Mouse (Mus musculus) liver, embryonic 16.5 days (tissue): ENCODE measurements around the gene Atp2b2. TPM values are rescaled to one million over a fixed set of nuclear protein-coding genes. Genes with fewer than 3 reads are reported as not detected.

Experiments used
- ATAC-seq: fragments of 200-750 bp; cut with Nextera tagmentation; 2 replicates; pipeline ENCODE4 v1.8.0; 2017; ENCODE audit warnings: low read depth, mild to moderate bottlenecking, moderate number of reproducible peaks, moderate library complexity
- H3K27ac ChIP-seq: fragments of 300-500 bp; sonication (generic); 2 replicates; pipeline ENCODE4 v1.5.1; 2014; ENCODE audit warnings: mild to moderate bottlenecking, low read length
- H3K27me3 ChIP-seq: fragments of 300-500 bp; sonication (generic); 2 replicates; pipeline ENCODE4 v1.6.1; 2014; ENCODE audit warnings: low read depth, low read length, mixed read lengths; ENCODE audit not compliant: control insufficient read depth, insufficient read depth
- H3K36me3 ChIP-seq: fragments of 300-500 bp; sonication (generic); 2 replicates; pipeline ENCODE4 v1.6.1; 2014; ENCODE audit warnings: mild to moderate bottlenecking; ENCODE audit not compliant: control insufficient read depth, insufficient read depth
- H3K4me1 ChIP-seq: fragments of 300-500 bp; sonication (generic); 2 replicates; pipeline ENCODE4 v1.6.1; 2014; ENCODE audit warnings: low read depth, low read length, mixed read lengths; ENCODE audit not compliant: control insufficient read depth
- H3K4me2 ChIP-seq: fragments of 300-500 bp; sonication (generic); 2 replicates; pipeline ENCODE4 v1.6.1; 2014; ENCODE audit warnings: low read depth, low read length, mixed read lengths
- H3K4me3 ChIP-seq: fragments of 300-500 bp; sonication (generic); 2 replicates; pipeline ENCODE4 v1.5.1; 2014; ENCODE audit warnings: low read depth, mild to moderate bottlenecking, low read length
- H3K9ac ChIP-seq: fragments of 300-500 bp; sonication (generic); 2 replicates; pipeline ENCODE4 v1.6.1; 2014; ENCODE audit warnings: low read depth, low read length
- H3K9me3 ChIP-seq: fragments of 300-500 bp; sonication (generic); replicated peaks from 2 replicates; pipeline ENCODE4 v1.6.1; 2016; ENCODE audit warnings: low read length; ENCODE audit not compliant: control insufficient read depth
- WGBS: fragments of 180-500 bp; shearing (Covaris S2); extraction: QIAGEN DNeasy Blood & Tissue Kit; methylation state at CpG from one replicate; pipeline ENCODE4 v1.1.7; 2014; ENCODE audit not compliant: insufficient replicate concordance; 5-methylcytosine and 5-hydroxymethylcytosine counted together
- polyA plus RNA-seq: library from polyadenylated mRNA; unstranded; fragments of >200 nt; fragmentation: Nextera tagmentation; extraction: Ambion mirVana; gene quantifications from 2 replicates; pipeline ENCODE4 v1.2.1, GENCODE M21; 2015

Gene Atp2b2
- 2.1 and 2.6 TPM in 2 replicates for polyA plus RNA-seq

GRCm38 (mm10) chr6:114042332-114042731 lies at the start of gene Atp2b2:
Atp2b2 (minus strand) TSS chr6:114042613.
- Histone ChIP-seq H3K4me2 (no peak within 1 kb of the TSS), H3K4me3 (no peak within 1 kb of the TSS), H3K9ac (no peak within 1 kb of the TSS), H3K9me3 (no peaks in the 10 kb centered on the region), H3K27me3 (peaks cover 50% of the 10 kb centered on the region), H3K36me3 (no peaks in the 10 kb centered on the region), H3K4me1 (no peaks in the 10 kb centered on the region), H3K27ac (no peak within 1 kb of the TSS)
- WGBS = 17% methylated on average over 12 of the region's 12 CpGs
- ATAC-seq = no peak

- Histone ChIP-seq H3K9me3 (no peaks in the 10 kb centered on the region), H3K36me3 (no peaks in the 10 kb centered on the region), H3K4me1 (no peaks in the 10 kb centered on the region), H3K4me3 (no peak overlapping the region), H3K4me2 (no peak overlapping the region), H3K9ac (no peak overlapping the region), H3K27ac (no peak overlapping the region), H3K27me3 (no peaks in the 10 kb centered on the region)
- no peak for ATAC-seq
- WGBS = 11% methylated on average over 5 of the region's 5 CpGs
Measured at GRCm38 (mm10) chr6:114089626-114090025, 47.2 kb upstream of the Atp2b2 start.

- Histone ChIP-seq H3K4me1 (no peaks in the 10 kb centered on the region), H3K36me3 (no peaks in the 10 kb centered on the region), H3K4me2 (no peak overlapping the region), H3K9me3 (no peaks in the 10 kb centered on the region), H3K27me3 (no peaks in the 10 kb centered on the region), H3K9ac (no peak overlapping the region), H3K4me3 (no peak overlapping the region), H3K27ac (no peak overlapping the region)
- WGBS = 18% methylated on average over 7 of the region's 7 CpGs
- ATAC-seq = no peak
Measured at GRCm38 (mm10) chr6:114087106-114087505, 44.7 kb upstream of the Atp2b2 start.

- ATAC-seq = no peak
- H3K9ac ChIP-seq = no peak overlapping the region
- no peak overlapping the region for H3K4me2 ChIP-seq
- H3K4me1 ChIP-seq = no peaks in the 10 kb centered on the region
- no peak overlapping the region for H3K27ac ChIP-seq
- no peak overlapping the region for H3K4me3 ChIP-seq
- H3K27me3 ChIP-seq = no peaks in the 10 kb centered on the region
- no peaks in the 10 kb centered on the region for H3K36me3 ChIP-seq
- H3K9me3 ChIP-seq = no peaks in the 10 kb centered on the region
Measured at GRCm38 (mm10) chr6:114078556-114078955, 36.1 kb upstream of the Atp2b2 start.

- ATAC-seq = no peak
- no peak overlapping the region for H3K4me2 ChIP-seq
- no peak overlapping the region for H3K27ac ChIP-seq
- 53% methylated on average over 3 of the region's 3 CpGs for WGBS
- no peak overlapping the region for H3K4me3 ChIP-seq
- H3K9me3 ChIP-seq = no peaks in the 10 kb centered on the region
- no peak overlapping the region for H3K9ac ChIP-seq
- no peaks in the 10 kb centered on the region for H3K36me3 ChIP-seq
- no peaks in the 10 kb centered on the region for H3K4me1 ChIP-seq
- no peaks in the 10 kb centered on the region for H3K27me3 ChIP-seq
Measured at GRCm38 (mm10) chr6:114076560-114076959, 34.1 kb upstream of the Atp2b2 start.

- no peak overlapping the region for H3K4me3 ChIP-seq
- no peak overlapping the region for H3K27ac ChIP-seq
- WGBS = 30% methylated on average over 5 of the region's 5 CpGs
- H3K27me3 ChIP-seq = no peaks in the 10 kb centered on the region
- H3K9me3 ChIP-seq = no peaks in the 10 kb centered on the region
- no peak overlapping the region for H3K4me2 ChIP-seq
- no peak for ATAC-seq
- no peaks in the 10 kb centered on the region for H3K4me1 ChIP-seq
- H3K36me3 ChIP-seq = no peaks in the 10 kb centered on the region
- H3K9ac ChIP-seq = no peak overlapping the region
Measured at GRCm38 (mm10) chr6:114076061-114076460, 33.6 kb upstream of the Atp2b2 start.

GRCm38 (mm10) chr6:114074929-114075328 lies 32.5 kb upstream of the Atp2b2 start:
- WGBS = 63% methylated on average over 10 of the region's 10 CpGs

GRCm38 (mm10) chr6:114074256-114074655 lies 31.8 kb upstream of the Atp2b2 start:
- no peak for ATAC-seq
- Histone ChIP-seq H3K4me1 (no peaks in the 10 kb centered on the region), H3K36me3 (no peaks in the 10 kb centered on the region), H3K9ac (no peak overlapping the region), H3K27me3 (no peaks in the 10 kb centered on the region), H3K27ac (no peak overlapping the region), H3K9me3 (no peaks in the 10 kb centered on the region), H3K4me2 (no peak overlapping the region), H3K4me3 (no peak overlapping the region)
- WGBS = 12% methylated on average over 1 of the region's 1 CpGs

More at GRCm38 (mm10) chr6:114074929-114075328, 32.5 kb upstream of the Atp2b2 start:
- Histone ChIP-seq H3K27ac (no peak overlapping the region), H3K4me2 (no peak overlapping the region), H3K36me3 (no peaks in the 10 kb centered on the region), H3K9ac (no peak overlapping the region), H3K27me3 (no peaks in the 10 kb centered on the region), H3K9me3 (no peaks in the 10 kb centered on the region), H3K4me1 (no peaks in the 10 kb centered on the region), H3K4me3 (no peak overlapping the region)
- ATAC-seq = no peak

- no peaks in the 10 kb centered on the region for H3K9me3 ChIP-seq
- no peak for ATAC-seq
Measured at GRCm38 (mm10) chr6:114071564-114071963, 29.2 kb upstream of the Atp2b2 start.

More at GRCm38 (mm10) chr6:114071564-114071963, 29.2 kb upstream of the Atp2b2 start:
- H3K4me1 ChIP-seq = no peaks in the 10 kb centered on the region
- H3K4me2 ChIP-seq = no peak overlapping the region
- no peaks in the 10 kb centered on the region for H3K36me3 ChIP-seq
- no peaks in the 10 kb centered on the region for H3K27me3 ChIP-seq
- 9% methylated on average over 4 of the region's 4 CpGs for WGBS
- no peak overlapping the region for H3K27ac ChIP-seq
- no peak overlapping the region for H3K4me3 ChIP-seq
- no peak overlapping the region for H3K9ac ChIP-seq
